Mouse (Mus musculus) kidney, adult 2 months (tissue): ENCODE measurements around the gene Adam17.

ENCODE experiments used
- CTCF ChIP-seq: fragments of 200-500 bp; conservative IDR thresholded peaks from 2 replicates; pipeline ENCODE4 v1.5.1; 2011; ENCODE audit warnings: low read depth, mild to moderate bottlenecking, control low read depth, low read length, moderate library complexity, mixed read lengths; ENCODE audit not compliant: insufficient read depth, insufficient read length
- POLR2A ChIP-seq: fragments of 200-500 bp; IDR thresholded peaks from one replicate; pipeline ENCODE4 v1.6.1; 2011; ENCODE audit warnings: low read depth, low read length, control low read depth

DNA sequence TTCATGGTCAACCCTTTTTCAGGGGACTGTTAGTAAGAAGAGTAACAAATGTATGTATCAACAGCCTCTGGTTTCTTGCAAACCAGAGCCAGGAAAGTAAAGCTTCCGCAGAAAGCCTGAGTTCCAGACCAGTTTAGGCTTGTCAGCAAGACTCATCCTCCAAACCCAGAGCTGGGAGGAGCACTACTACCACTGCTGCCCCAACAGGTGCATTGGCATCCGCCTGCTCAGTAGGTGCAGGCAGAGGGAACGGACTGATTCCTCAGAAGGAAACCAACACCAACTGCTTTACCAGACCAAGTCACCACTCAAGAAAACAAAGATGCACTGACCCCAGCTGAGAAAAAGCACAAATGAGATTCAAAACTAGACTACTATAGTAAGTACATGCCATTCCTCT, 10.2 kb downstream of the Adam17 start:
- TF ChIP-seq CTCF, result no peak
- no peak for TF ChIP-seq POLR2A
